ENCODE assay signal across 12 mouse cellular contexts in the genomic region with DNA sequence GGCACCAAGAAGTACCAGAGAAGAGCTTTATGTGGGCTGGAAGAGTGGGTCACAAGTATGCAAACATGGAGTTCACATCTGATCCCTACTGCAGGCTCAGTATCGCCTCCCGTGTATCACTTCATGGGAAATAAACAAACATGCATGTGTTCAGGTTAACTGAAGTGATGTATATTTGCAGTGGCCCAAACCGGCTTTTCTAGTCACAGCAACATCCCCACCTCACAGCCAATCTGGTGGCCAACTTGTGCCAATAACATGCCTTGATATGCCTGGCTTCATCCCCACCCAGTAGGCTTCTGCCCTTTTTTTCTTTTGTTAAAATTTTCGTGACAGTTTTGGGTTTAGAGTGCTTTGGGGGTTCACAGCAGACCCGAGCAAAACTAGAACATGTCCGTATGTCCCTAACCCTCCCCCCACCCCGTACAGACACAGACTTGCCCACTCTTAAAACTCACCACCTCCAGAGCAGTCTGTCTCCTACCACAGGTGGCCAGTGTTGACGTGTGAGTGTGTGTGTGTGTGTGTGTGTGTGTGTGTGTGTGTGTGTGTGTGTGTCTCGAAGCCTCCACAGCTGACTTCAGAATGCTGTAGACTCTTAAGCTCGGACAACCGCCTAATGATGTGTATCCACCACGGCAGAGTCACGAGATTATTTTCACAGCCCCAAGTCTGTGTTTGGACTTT.
"Had no signal": no experiment of that assay in that cellular context is flagged by ENCODE, and none has a peak within 500 bp of the region (broad histone marks: within the 10 kb centered on the region; RNA-seq: fewer than 3 reads in every experiment).

No protein-coding gene starts in this region.

- H3K27ac ChIP-seq: intestine, embryonic 15.5 days; limb, embryonic 12.5 days; liver, embryonic 14.5 days; midbrain, embryonic 13.5 days had no signal

- ATAC-seq: intestine, embryonic 15.5 days; lung, postnatal 0 days; midbrain, embryonic 13.5 days had no signal

- H3K4me1 ChIP-seq: intestine, embryonic 15.5 days had no signal

- H3K4me2 ChIP-seq: intestine, embryonic 15.5 days; limb, embryonic 12.5 days; midbrain, embryonic 13.5 days had no signal

- H3K36me3 ChIP-seq: intestine, embryonic 15.5 days; limb, embryonic 12.5 days; midbrain, embryonic 13.5 days had no signal

- DNase-seq: layer of hippocampus, adult 9-11 months; liver; lung, adult 2 months; lung, postnatal 36 days; right cerebral cortex, postnatal 14 days; thymus, adult 18-20 months; thymus, postnatal 14 days had no signal

- H3K27me3 ChIP-seq: intestine, embryonic 15.5 days; limb, embryonic 12.5 days; midbrain, embryonic 13.5 days had no signal

- H3K4me3 ChIP-seq: intestine, embryonic 15.5 days; limb, embryonic 12.5 days; midbrain, embryonic 13.5 days had no signal

- H3K9ac ChIP-seq: intestine, embryonic 15.5 days; limb, embryonic 12.5 days; liver, embryonic 14.5 days; midbrain, embryonic 13.5 days had no signal

- H3K9me3 ChIP-seq: intestine, embryonic 15.5 days; limb, embryonic 12.5 days; midbrain, embryonic 13.5 days had no signal
